Mouse (Mus musculus) lung, postnatal 4 days (tissue): ENCODE results near the gene Pgk2.
"Not testable (repeated sequence)": the region's sequence is repeated elsewhere in the genome, so short reads cannot be mapped to it uniquely, and the experiment has no call there.

Experiments used
- DNase-seq, 2 experiments: peaks; one replicate each; pipeline ENCODE4 v3.0.0; 2021

The Pgk2 gene

DNA sequence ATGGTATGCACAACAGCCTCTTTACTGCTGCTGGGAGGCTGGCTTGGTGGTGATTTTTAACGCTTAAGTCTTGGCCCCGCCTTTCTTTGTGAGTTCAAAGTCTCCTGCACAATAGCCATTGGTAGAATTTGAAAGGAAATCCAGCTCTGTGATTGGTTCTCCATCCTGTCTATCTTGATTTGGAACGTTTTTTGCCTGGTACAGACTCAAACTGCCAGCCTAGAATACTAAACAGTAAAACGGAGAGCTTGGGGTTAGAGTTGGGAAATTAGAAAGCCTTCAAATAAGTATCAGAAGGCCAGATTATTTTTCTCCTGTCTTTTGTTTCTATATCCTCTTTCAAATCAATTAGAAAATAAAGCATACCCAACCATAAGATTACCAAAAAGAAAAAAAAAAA is at the start of gene Pgk2:
Gene Pgk2 (minus strand): TSS at position 101 of the 400 bp plus-strand sequence.
- DNase-seq: no peak

GRCm38 (mm10) chr17:40252487-40252886 is 44.0 kb upstream of the Pgk2 start:
- no peak for DNase-seq

- DNase-seq: no peak
Measured at GRCm38 (mm10) chr17:40242135-40242534, 33.7 kb upstream of the Pgk2 start, which contains the start of gene Crisp3. Crisp3 (minus strand) TSS chr17:40242288.

DNA sequence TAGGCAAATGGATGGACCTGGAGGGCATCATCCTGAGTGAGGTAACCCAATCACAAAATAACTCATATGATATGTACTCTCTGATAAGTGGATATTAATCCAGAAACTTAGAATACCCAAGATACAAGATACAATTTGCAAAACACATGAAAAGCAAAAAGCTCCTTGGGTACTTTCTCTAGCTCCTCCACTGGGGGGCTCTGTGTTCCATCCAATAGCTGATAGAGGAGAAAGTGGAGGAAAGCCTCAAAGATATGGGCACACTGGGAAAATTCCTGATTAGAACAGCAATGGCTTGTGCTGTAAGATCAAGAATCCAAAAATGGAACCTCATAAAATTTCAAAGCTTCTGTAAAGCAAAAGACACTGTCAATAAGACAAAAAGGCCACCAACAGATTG is 6.6 kb downstream of the Pgk2 start:
- DNase-seq: not testable (repeated sequence)

GRCm38 (mm10) chr17:40190192-40190591 is 18.2 kb downstream of the Pgk2 start:
- not testable (repeated sequence) for DNase-seq

DNA sequence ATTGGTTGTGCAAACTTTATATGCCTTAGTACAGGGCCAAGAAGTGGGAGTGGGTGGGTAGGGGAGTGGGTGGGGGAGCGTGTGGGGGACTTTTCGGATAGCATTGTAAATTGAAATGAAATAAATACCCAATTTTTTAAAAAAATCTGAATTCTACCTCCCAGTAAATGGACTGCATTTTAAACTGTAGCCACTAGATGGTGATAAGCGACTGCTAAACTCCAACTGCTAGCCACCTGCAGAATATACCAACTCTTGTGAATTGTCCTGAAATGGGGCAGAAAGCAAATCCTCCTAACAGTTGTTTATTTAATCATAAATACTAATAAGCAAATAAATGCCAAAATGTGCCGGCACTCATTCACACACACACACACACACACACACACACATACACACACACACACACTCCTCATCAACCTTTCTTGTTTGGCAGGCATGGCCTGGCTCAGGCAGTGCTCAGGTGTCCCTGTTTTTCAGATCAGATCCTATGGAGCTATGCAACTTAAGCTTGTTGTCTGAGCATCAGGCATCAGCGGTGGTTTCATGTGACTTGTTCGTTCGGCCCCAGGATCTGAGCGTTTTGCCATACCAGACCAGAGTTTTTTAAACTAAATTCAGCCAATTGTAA is 50.6 kb downstream of the Pgk2 start:
- not testable (repeated sequence) for DNase-seq
